Mouse (Mus musculus) adrenal gland, postnatal 4 days (tissue): Measurements from ENCODE around the gene Slc41a3. TPM values are rescaled to one million over a fixed set of nuclear protein-coding genes. Genes with fewer than 3 reads are reported as not detected.

Experiments used
- DNase-seq, 2 experiments: peaks; one replicate each; pipeline ENCODE4 v3.0.0; 2021 to 2022; ENCODE audit warnings: low spot score in 2 of 2, mixed read lengths in 2 of 2
- total RNA-seq, 2 experiments: library from RNA; stranded (reverse); gene quantifications; 2 replicates each; pipeline ENCODE4 v1.2.3; 2021

The Slc41a3 gene
- total RNA-seq, 2 experiments from 2014 or later, result 20.3 to 22.2 TPM

DNA sequence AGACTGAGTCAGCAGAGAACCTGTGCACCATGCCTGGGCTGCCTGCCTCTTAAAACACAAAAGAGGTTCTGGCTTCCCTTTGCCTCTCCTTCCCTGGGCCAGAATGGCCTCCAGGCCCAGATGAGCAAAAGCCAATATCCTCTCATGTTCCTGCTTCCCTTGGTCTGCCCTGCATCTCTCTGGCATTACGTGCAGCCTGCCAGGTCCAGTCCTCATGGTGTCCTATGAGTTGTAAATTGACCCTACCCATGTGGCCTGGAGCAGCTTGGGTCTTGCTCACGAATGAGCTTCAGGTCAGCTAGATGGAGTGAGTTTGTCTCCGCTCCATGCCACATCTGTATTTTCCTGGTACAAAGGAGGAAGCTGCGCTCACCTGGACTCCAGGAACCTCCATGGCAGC lies 7.5 kb upstream of the Slc41a3 start:
- no peak for DNase-seq

DNA sequence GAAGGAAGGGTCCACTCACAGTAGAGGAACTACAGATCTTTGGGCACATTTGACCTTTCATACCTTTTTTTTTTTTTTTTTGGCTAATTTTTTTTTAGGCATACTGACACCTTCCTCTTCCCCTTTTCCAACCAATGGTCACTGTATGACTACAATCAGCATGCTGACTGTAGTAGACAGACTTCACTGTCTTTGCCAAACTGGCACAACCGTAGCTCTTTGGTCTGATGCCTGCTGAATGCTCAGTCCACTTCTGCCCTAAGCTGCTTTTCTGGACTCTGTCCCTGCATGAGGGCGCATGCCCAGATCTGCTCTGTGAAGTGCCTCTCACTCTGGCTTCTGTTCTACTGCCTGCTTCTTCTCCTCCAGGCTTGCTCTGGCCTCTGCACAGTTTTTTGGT lies 6.9 kb upstream of the Slc41a3 start:
- no peak for DNase-seq

DNA sequence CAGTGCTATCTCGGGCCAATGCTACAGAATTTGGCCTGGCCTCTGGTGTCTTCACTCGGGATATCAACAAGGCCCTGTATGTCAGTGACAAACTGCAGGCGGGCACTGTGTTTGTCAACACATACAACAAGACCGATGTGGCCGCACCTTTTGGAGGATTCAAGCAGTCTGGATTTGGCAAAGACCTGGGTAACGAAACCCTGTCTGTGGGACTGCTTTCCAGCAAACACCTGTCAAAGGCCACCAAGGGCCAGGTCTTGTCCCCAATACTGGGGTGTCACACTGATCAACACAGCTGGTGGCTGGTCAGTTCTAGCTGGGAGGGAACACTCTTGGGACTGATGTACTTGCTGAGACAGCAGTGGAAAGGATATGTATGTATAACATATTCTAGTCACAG lies 6.3 kb upstream of the Slc41a3 start:
- no peak for DNase-seq

DNA sequence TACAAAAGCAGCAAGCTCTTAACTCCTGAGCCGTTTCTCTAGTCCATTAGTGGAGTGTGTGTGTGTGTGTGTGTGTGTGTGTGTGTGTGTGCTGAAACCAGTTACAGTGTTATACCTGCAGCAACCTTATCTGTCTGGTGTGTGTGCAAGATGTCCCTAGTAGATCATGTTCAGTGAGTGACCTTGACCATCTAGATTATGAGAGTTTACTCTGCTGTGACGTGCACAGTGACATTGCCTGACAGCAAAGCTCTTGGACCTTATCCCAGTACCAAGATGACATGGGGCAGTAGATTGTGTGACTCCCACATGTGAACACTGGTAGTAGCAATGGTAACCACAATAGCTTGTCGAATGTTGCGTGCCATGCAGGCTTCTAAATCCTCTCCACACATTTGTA lies 4.2 kb upstream of the Slc41a3 start:
- no peak for DNase-seq

DNA sequence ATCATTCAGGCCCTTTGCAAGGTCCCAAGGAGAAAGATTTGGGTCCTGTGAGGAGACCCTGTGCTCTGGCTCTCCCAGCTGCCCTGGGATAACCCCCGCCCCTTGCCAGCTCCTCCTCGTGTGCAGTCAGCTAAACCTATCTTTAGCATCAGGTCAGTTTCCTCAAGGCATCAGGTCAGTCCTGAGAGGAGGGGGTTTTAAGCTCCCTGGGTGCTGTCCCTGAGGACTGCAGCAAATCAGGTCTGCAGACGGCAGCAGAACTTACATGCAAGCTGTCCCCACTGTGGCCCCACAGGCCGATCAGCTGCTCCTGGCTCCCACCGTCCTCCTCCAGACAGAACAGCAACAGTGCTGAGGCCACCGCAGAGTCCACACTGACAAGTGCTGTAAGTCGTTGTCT lies 2.8 kb upstream of the Slc41a3 start:
- DNase-seq, result no peak

DNA sequence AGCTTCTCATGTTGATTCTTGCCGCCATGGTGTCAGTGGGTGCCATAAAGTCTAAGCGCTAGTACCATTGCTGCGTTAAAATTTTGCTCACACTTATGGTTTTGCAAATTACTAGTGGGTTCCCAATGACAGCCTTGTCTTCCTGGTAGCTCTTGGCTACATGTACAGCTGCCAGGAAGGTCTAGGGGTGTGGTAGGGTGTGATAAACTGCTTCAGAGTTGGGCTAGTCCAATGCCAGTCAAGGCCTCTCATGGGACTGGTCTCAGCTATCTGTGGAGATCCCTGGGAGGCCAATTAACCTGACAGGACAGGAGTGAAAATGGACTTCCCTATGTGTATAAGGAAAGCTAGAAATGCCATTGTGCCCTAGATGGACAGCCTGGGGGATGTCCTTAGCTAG lies 2.2 kb upstream of the Slc41a3 start:
- no peak for DNase-seq

DNA sequence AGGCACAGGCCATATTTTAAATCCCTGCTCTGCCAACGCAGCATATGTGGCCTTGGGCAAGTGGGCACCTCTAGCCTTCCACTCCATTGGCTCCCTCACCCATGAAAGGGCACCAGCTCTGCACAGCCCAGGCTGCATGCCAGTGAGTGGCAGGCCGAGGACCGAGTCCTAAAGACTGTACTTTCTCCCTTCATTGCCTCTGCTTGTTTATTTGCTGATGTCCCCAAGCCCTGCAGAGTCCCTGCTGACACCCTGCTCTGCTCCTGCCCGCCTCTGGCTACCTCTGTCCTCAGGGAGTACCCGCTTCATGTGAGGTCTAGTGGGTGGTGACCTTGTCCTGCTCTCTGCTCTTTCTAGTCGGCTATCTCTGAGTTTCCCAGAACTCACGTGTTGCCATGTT lies 1.4 kb upstream of the Slc41a3 start:
- no peak for DNase-seq

DNA sequence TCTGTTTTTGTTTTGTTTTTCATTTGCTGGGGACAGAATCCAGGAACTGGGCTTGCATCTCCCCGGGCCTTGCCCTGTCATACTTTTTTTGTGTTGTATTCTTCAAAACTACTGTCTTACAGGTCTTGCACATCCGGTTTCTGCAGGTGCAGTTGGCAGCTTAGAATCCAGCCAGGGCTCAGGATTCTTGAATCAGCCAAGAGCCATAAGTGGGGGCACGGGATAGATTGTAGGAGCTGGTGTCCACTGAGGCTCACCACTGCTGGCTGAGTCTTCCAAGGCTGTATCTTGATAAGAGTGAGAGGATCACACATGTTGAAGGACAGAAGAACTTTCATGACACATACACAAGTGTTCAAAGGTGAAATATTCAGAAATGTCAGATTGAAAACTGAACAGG lies 395 bp upstream of the Slc41a3 start:
- DNase-seq, result no peak

DNA sequence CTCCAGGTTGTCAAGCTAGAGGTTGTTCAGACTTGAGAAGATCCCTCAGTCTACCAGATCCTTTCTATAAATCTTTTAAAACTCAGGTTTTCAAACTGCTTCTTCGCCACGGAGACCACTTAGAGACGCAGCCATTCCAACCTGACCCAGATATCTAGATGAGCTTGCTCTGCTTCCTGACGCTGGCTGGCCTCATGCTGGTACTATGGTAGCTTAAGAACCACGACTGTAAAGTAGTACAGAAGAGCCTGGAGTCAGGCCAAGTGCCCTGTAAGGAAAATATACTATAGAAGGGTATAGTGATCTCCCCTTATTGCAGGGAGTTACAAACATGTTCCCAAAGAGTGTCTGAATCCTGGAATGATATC lies 757 bp downstream of the Slc41a3 start:
- DNase-seq, result no peak

DNA sequence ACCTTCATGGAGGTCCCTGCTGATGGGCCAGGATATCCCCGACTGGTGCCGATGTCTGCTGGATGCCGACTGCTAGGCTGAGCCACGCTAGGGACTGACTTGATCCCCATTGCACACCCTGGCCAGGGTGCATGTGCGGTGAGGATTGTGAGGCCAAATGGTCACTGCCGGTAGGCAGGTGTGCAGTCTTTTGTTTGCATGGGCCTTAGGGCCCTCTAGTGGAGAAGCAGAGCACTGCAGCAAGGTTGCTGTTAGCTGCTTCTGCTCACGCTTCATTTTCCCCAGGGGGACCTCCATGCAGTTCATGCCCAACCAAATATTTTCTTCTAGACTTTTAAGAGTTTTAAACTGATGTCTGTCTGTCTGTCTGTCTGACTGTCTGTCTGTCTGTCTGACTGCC lies 2.0 kb downstream of the Slc41a3 start:
- peak in 1 of 2 experiments; percentile 40 for DNase-seq

DNA sequence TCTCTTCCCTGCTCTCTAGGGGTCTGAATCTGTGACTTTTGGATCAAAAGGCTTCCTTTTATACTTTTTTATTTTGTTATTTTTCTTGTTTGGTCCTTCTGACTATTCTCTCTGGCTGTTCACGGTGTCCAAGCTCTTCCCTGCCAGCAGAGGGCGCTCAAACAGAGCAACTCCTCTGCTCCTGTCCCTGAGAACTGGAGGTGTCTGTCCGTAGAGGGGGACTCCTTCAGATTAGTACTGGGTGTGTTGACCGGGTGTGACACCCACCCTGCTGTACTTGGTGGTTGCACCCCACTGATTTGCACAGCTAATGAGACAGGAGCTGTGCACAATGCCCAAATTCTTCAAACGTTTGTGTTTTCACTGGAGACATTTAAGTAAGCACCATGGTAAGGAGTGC lies 2.7 kb downstream of the Slc41a3 start:
- DNase-seq, result no peak

DNA sequence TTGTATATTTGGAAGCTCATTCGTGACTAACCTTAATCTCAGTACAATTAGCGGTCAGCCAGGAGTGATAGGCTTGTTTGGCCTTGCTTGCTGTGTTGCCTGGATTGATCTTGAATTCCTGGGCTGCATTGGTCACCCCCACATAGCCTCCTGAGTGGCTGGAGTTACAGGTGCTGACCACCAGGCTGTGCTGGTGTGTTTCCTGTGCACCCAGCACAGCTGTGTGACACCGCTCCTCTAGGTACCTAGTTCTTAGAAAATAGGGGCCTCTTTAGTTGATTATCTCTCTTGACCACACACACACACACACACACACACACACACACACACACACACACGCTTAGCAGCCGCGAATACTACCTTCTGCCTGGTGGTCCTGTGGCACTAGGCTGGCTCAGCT lies 3.7 kb downstream of the Slc41a3 start:
- no peak for DNase-seq

DNA sequence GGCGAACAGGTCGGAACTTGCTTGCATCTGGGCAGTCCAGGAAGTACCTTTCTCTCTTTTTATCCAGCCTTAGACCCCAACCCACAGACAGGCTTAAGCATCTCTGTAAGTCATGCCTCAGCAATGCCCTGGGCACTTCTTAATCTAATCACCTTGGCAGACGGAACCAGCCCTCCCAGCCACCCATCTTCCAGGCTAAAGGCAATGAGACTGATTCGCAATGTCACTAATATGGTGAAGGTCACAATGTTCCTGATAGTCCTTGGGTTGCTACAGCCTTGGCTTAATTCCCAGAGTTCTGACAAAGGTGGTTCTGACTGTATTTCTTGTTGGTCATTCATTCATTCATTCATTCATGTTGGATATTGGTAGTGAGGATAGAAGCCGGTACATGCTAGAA lies 5.7 kb downstream of the Slc41a3 start:
- no peak for DNase-seq

DNA sequence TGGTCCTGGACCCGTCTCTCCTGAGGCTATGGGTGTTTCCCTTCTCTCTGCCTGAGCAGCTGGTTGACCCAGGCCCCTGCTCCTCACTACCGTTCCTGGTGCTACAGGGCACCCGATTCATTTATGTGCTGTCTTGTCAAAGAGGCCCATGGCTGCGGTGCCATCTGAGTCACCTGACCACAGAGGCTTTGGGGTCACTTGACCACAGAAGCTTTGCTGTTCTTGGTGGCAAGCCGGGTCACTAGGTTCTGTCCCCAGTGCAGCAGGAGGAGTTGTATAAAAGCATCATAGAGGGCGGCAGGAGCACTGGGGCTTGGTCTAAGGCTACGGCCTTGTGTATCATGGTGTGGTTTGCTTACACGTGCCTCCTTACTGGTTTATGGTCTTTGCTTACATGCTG lies 8.8 kb downstream of the Slc41a3 start:
- DNase-seq, result no peak

DNA sequence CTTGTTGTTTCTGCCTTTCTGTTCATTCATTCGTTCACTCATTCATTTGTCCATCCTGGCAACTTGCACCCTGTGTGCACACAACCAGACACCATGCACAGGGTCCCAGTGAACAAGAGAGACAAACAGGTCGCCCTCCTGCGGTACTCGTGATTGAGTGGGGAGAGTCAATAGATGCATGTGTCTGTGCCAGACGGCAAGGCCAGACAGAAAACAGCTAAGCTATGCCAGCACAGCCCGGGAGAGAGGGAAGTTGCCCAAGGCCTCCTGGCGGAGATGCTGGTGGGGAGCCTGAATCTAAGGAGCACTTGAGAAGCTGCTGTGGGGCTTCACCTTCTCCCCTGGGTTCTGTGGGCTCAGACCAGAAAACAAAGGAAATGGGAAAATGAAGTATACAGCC lies 10.8 kb downstream of the Slc41a3 start:
- DNase-seq, result no peak

DNA sequence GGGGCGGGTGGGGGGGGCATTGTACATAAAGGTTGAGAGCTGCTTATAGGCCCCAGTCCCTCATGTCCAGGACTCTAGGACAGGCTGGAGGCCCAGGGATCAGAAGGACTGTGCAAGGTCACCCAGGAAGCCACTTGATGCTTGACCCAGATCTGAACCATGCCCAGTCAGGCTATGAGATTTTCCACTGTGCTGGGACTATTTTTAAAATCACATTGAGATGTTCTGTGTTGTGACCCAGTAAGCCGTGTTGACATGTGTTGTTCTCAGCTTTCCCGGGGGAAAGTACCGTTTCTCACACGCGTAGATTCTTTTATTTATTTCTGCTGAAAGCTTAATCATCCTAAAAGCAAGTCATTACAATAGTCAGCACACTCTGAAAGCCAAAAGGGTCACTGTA lies 11.5 kb downstream of the Slc41a3 start:
- no peak for DNase-seq

DNA sequence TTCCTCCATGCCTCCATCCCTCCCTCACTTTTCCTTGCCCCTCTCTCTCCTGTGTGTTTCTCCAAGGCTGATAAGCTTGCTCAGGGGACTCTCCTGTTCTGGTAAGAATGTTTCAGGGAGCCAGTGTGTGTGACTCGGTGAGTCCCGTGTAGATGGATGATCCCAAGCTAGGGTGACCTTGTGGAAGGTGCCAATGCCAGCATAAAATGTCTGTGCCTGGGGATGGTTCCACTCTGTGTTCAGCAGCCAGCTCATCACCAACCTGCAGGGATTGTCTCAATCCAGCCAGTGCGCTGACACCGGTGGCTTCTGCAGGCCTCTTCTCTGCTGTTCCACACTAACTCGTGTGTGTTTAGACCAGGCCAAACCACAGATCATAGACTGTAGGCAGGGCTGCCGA lies 12.0 kb downstream of the Slc41a3 start:
- no peak for DNase-seq

DNA sequence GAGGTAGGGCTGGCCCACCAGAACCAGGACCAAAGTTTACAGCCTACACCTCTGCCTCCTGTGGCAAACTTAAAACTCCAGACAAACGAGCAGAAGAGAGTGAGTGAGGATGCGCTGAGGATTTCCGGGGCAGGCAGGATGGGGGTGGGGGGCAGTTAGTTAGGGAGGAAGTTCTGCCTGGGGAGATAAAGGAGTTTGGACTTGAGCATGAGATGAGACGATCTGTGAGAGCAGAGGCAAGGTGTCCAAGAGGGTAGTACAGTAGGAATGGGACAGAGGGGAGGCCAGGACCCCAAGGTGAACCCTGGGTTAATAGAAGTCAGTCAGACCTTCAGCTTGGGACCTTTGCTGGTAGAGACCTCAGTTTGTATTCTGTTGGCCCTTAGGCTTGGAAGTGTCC lies 13.7 kb downstream of the Slc41a3 start:
- no peak for DNase-seq

DNA sequence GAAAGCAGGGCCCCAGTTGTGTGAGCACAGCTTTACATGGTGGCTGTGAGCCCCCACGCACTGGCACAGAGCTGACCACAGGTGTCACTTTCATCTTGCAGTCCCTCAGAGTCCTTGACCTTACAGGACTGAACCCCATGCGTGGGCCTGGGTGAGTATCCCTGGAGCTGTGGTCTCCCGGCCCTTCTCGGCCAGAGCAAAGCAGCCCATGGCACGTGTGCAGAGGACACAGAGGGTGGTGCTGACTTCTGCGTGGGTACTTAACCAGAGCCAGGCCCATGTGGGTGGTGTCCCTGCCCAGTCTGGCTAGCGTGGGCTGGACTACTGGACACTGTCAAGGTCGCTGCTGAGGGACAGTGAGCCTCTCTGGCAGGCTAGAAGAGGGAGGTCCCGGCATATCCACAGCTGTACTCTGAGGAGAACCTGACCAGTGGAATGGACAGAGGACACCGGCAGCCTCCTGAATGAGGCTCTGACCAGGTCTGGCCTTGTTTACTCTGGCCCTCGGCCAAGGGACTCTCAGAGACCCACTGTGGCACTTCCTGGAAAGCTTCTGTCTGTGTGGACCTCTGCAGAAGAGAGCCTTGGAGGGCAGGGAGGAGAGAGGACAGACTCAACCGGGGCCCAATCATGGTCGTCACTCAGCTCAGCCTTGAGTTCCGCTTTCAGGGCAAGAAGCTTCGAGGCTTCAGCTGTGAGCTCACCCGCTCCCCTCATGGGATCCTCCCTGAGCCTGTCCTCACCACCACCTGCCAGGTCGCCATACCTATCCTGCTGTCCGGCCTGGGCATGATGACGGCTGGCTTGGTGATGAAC lies 14.5 kb downstream of the Slc41a3 start:
- DNase-seq, result peak in 1 of 2 experiments; percentile 41

DNA sequence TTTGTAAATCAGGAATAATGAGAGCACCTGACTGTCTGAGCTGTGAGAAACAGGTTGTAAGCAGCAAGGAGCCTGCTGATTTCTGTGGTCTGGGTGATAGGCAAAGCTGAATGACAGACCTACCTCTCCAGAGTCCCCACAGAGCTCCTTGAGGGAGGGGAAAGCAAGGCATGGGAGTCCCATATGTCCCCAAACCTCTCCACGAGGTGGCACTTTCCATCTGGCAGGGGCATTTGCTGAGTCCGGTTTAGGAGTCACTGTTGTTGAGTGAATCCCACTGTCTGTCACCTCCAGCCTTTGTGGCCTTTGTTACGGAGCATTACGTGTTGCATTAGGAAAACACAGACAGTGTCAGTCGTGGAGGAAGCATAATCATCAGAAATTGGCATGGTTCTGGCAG lies 15.4 kb downstream of the Slc41a3 start:
- no peak for DNase-seq

DNA sequence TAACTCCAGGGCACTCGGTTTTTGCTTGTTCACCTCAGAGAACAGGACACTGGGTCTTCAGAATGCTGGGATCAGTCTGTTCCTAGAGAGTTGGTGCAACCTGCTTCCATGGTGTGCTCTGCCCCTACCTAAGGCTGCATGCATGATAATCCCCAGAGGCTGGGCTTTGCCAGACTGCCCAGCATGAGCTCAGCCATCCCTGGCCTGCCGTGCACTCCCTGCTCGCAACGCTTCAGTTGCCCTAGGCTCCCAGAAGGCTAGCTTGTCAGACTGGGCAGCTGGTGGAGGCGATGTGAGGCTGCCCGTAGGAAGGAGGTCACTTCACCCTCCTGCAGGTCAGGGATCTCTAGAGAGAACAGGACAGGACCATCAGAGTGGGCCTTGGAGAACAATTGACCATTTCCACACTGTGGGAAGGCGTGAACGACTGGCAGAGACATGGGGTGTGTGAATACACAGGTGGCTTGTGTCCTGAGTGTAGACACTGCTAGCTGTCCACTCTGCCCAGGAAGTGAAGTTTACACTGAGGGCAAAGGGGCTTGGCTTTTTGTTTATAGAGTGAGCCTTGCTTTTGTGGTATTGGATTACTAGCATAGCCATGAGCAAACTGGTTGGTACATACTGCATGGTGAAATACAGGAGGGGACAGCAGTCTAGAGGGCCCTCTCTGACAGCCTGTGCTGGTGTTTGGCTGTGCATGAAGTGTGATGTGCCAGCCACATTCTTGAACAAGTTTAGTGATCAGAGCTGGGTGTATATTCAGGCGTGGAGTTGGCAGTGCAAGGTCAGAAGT lies 16.5 kb downstream of the Slc41a3 start:
- no peak for DNase-seq

DNA sequence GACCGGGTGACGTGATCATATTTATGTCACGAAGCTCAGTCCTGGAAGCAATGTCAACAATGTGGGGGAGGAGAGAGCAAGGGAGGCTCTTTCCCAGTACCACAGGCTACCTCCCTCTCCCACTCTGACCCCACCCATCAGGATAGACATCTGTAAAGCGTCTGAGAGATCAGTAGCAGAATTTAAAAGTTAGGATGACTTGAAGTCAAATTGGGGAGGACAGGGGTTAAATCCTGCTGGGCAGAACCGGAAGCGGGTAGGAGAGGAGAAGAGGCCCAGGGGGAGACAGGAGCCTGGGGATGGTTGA lies 17.0 kb downstream of the Slc41a3 start:
- no peak for DNase-seq
